Mouse (Mus musculus) fibroblast of lung, adult 2 months (primary cell): ENCODE data around the gene Hspa1b.
"Not testable (repeated sequence)": the region's sequence is repeated elsewhere in the genome, so short reads cannot be mapped to it uniquely, and the experiment has no call there.

Experiments used
- DNase-seq: peaks from one replicate; pipeline ENCODE4 v3.0.0-alpha.2; 2011; ENCODE audit warnings: low read depth

Gene Hspa1b

GRCm38 (mm10) chr17:34981690-34982180 is 22.7 kb upstream of the Hspa1b start, which contains the start of gene Lsm2:
Lsm2 (plus strand) TSS chr17:34981862.
- peak; percentile 79 for DNase-seq

- DNase-seq = no peak
These were observed 21.6 kb upstream of the Hspa1b start for GRCm38 (mm10) chr17:34980655-34981054.

- no peak for DNase-seq
These were observed 20.6 kb upstream of the Hspa1b start for GRCm38 (mm10) chr17:34979631-34980030.

DNA sequence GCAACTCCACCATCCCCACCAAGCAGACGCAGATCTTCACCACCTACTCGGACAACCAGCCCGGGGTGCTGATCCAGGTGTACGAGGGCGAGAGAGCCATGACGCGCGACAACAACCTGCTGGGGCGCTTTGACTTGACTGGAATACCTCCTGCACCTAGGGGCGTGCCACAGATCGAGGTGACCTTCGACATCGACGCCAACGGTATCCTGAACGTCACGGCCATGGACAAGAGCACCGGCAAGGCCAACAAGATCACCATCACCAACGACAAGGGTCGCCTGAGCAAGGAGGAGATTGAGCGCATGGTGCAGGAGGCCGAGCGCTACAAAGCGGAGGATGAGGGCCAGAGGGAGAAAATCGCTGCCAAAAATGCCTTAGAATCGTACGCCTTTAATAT is 19.2 kb upstream of the Hspa1b start:
- DNase-seq = no peak

GRCm38 (mm10) chr17:34977000-34977399 is 18.0 kb upstream of the Hspa1b start:
- DNase-seq = no peak

- DNase-seq = no peak
These were observed 16.8 kb upstream of the Hspa1b start for GRCm38 (mm10) chr17:34975581-34976492.

DNA sequence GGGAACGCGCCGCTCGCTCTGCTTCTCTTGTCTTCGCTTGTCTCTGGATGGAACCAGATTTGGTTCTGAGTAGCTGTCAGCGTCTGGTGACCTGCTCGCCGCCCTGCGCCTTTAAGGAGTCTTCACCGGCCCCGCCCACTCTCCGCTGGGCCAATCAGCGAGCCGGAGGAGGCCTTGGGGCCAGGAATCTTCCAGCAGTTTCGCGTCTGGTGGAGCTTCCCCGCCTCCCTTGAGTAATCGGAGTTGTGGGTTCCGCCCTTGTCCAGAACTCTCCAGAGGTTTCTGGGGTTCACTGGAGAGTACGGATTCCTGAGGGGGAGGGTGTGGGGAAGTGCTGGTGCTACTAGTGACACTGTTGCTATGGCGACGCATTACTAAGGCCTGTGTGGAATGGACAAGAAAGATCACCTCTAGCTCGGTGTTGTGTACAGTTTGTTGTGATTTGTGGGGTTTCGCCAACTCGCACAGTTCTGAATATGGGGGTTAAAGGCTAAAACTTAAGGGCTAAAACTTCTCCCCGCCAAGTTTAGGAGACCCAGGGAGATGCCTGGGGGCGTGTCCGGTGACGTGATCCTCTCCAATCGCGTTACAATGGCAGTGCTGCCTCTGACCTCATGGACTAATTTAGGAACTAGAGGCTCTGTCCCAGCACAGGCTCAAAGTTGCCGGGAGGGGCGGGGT is 13.2 kb upstream of the Hspa1b start, which contains the start of the genes Hspa1a and Hspa1l:
Gene Hspa1a, minus strand, starts transcription at position 88 of the 681 bp plus-strand sequence.
Gene Hspa1l, plus strand, starts transcription at position 635 of the 681 bp plus-strand sequence.
- DNase-seq = not testable (repeated sequence)

- DNase-seq = not testable (repeated sequence)
These were observed 12.6 kb upstream of the Hspa1b start for GRCm38 (mm10) chr17:34971694-34972068.

- DNase-seq = not testable (repeated sequence)
These were observed 11.8 kb upstream of the Hspa1b start for GRCm38 (mm10) chr17:34970850-34971249.

DNA sequence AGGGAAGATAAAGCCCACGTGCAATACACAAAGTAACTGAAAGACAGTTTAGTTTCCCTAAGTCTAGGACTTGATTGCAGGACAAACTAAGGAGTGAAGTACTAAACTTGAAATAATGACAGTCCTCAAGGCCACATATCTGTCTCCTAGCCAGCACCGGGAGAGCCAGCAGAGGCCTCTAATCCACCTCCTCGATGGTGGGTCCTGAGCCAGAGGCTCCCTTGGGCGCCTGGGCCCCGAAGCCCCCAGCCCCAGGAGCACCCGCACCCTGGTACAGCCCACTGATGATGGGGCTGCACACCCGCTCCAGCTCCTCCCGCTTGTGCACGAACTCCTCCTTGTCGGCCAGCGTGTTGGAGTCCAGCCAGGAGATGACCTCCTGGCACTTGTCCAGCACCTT is 10.8 kb upstream of the Hspa1b start, which contains the start of gene Gm20481:
Gene Gm20481, plus strand, starts transcription at position 91 of the 400 bp plus-strand sequence.
- not testable (repeated sequence) for DNase-seq

DNA sequence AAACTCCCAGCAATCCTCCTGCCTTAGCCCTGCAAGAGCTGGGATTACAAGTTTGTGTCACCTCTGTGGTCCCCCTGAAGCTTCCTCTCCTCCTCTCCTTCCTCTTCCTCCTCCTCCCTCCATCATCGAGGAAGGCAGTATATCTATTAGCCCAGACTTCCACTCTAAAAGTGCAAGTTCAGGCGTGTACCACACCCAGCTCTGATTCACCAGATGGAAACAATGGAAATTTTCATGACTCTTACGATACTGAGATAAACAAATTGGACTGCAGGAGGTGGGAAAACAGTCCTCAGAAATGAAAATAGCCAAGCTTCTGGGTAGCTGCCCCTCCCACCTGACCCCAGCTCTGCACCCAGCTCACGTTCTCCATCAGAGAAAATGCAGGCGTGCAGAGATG is 6.6 kb upstream of the Hspa1b start:
- DNase-seq = no peak

DNA sequence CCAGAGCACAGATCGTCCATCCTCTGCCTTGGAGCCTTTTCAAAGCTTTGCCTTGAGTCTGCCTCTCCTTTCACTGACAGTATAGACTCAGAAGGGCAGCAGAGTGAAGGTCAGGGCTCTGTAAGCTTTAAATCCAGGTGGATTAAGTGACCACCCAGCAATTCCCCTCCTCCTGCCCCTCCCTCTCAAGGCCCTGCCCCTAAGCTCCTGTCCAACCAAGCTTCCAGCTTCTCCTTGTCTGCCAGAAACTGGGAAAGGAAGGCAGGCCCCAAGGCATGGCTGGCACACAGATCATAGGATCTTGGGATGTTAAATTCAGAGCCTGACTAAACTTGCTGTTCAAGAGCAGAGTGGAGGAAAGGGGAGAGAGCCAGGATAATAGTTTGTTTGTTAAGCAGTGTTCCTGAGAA is 5.6 kb upstream of the Hspa1b start:
- DNase-seq = peak; percentile 71

- DNase-seq = no peak
These were observed 3.8 kb upstream of the Hspa1b start for GRCm38 (mm10) chr17:34962841-34963240.

GRCm38 (mm10) chr17:34962125-34962524 is 3.1 kb upstream of the Hspa1b start:
- DNase-seq = no peak

GRCm38 (mm10) chr17:34960702-34961493 is 1.9 kb upstream of the Hspa1b start:
- no peak for DNase-seq

- DNase-seq = no peak
These were observed 960 bp upstream of the Hspa1b start for GRCm38 (mm10) chr17:34959881-34960515.

DNA sequence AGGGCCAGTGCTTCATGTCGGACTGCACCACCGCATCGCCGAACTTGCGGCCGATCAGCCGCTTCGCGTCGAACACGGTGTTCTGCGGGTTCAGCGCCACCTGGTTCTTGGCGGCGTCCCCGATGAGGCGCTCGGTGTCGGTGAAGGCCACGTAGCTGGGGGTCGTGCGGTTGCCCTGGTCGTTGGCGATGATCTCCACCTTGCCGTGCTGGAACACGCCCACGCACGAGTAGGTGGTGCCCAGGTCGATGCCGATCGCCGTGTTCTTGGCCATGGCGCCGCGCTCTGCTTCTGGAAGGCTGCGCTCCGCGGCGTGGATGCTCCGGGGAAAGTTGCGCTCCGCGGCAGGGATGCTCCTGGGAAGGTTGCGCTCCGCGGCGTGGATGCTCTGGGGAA is 306 bp downstream of the Hspa1b start:
- not testable (repeated sequence) for DNase-seq

- DNase-seq = not testable (repeated sequence)
These were observed 1.1 kb downstream of the Hspa1b start for GRCm38 (mm10) chr17:34957966-34958365.

DNA sequence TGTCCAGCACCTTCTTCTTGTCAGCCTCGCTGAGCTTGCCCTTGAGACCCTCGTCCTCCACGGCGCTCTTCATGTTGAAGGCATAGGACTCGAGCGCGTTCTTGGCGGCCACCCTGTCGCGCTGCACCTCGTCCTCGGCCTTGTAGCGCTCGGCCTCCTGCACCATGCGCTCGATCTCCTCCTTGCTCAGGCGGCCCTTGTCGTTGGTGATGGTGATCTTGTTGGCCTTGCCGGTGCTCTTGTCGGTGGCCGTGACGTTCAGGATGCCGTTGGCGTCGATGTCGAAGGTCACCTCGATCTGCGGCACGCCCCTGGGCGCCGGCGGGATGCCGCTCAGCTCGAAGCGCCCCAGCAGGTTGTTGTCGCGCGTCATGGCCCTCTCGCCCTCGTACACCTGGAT is 1.7 kb downstream of the Hspa1b start:
- DNase-seq = not testable (repeated sequence)

DNA sequence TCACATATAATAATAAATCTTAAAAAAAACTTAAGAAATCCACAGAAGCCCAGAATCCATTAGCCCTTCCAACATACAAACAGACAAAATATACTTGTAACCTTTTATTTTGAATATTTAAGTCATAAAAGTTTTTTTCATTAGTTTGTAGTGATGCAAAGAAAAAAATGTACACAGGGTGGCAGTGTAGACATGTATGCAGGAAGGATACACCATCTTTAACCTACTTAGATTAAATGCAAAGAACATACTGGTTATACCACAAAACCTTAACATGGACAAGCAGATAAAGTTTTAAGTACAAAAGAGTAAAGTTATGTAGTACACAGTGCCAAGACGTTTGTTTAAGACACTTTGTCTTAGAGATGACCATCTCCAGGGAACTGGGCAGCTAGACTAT is 2.7 kb downstream of the Hspa1b start:
- no peak for DNase-seq

DNA sequence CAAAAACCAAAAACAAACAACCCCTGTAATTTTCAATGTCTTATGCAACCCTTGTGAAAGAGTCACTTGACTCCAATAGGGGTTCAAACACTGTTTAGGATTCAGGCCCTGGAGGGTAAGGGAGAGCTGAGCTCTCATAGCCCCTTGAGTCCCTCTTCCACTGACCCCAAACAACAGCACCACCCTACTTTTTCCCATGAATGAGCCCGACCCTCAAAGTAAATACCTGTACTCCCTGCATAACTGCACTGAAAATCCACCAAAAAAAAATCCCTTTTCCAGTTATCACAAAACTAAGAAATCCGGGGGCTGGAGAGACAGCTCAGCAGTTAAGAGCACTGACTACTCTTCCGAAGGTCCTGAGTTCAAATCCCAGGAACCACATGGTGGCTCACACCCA is 3.2 kb downstream of the Hspa1b start:
- no peak for DNase-seq
